8 mouse cellular contexts compared by ENCODE assay signal in genomic region chr11:20201661-20202101, GRCm38 (mm10). TPM values are rescaled to one million over a fixed set of nuclear protein-coding genes. Genes with fewer than 3 reads are reported as not detected.
DNase-seq lines count a peak whose midpoint lies in the region; ATAC-seq and TF ChIP-seq lines count a peak whose summit lies in the region.

No protein-coding gene starts in this region.

- peak; percentile 22; the same call in 1 of the 2 replicates for ATAC-seq in neural tube, embryonic 11.5 days (ENCODE audit: insufficient read depth, low FRiP score, low TSS enrichment)
- ATAC-seq in forebrain, embryonic 14.5 days = peak; percentile 19
- ATAC-seq in hindbrain, embryonic 16.5 days = peak; percentile 23
- ATAC-seq in limb, embryonic 14.5 days (ENCODE audit: low FRiP score, low read depth) = peak; percentile 4
- peak; percentile 20 for ATAC-seq in midbrain, embryonic 12.5 days (ENCODE audit: low FRiP score, low read depth)

- no peaks in the 10 kb centered on the region for H3K27me3 ChIP-seq in neural tube, embryonic 11.5 days (ENCODE audit: control insufficient read depth, insufficient read depth, low read length)
- H3K27me3 ChIP-seq in forebrain, embryonic 14.5 days (replicated peaks; ENCODE audit: control insufficient read depth, insufficient read depth, low read length) = no peaks in the 10 kb centered on the region
- H3K27me3 ChIP-seq in hindbrain, embryonic 16.5 days (replicated peaks; ENCODE audit: control insufficient read depth, insufficient read depth, low read length) = no peaks in the 10 kb centered on the region
- H3K27me3 ChIP-seq in limb, embryonic 14.5 days (ENCODE audit: control insufficient read depth, insufficient read depth, low read length) = no peaks in the 10 kb centered on the region
- H3K27me3 ChIP-seq in midbrain, embryonic 12.5 days = no peaks in the 10 kb centered on the region

- TF ChIP-seq CTCF in bone marrow macrophage, adult 2 months (IDR thresholded peaks at IDR 0.05; ENCODE audit: low read depth, low read length) = no peak

- no peaks in the 10 kb centered on the region for H3K36me3 ChIP-seq in neural tube, embryonic 11.5 days (ENCODE audit: control insufficient read depth, insufficient read depth, low read length)
- no peaks in the 10 kb centered on the region for H3K36me3 ChIP-seq in forebrain, embryonic 14.5 days (ENCODE audit: control insufficient read depth, insufficient read depth, low read length)
- no peaks in the 10 kb centered on the region for H3K36me3 ChIP-seq in hindbrain, embryonic 16.5 days (ENCODE audit: control insufficient read depth, insufficient read depth, low read length)
- H3K36me3 ChIP-seq in limb, embryonic 14.5 days (ENCODE audit: control insufficient read depth, insufficient read depth, low read length) = 0 out of 2 replicates have a peak, but pooled peaks cover 4% of the 10 kb centered on the region
- H3K36me3 ChIP-seq in midbrain, embryonic 12.5 days = no peaks in the 10 kb centered on the region

- peak; percentile 62 for DNase-seq in neural tube, embryonic 11.5 days (ENCODE audit: low spot score)
- DNase-seq in neural tube, embryonic 10.5 days (ENCODE audit: extremely low spot score, low spot score) = no peak
- peak; percentile 55 for DNase-seq in forebrain, embryonic 14.5 days (ENCODE audit: low spot score)
- peak; percentile 44 for DNase-seq in limb, embryonic 14.5 days (ENCODE audit: low spot score)
- DNase-seq in testis, postnatal 10 days (ENCODE audit: low spot score) = peak; percentile 78

- no peak for TF ChIP-seq POLR2A in bone marrow macrophage, adult 2 months (IDR thresholded peaks at IDR 0.05; ENCODE audit: borderline replicate concordance, low read depth, low read length)
- TF ChIP-seq POLR2A in limb, embryonic 14.5 days (IDR thresholded peaks at IDR 0.05; ENCODE audit: borderline replicate concordance, extremely low read depth, insufficient read depth, insufficient read length) = no peak

- peak overlapping the region; percentile 71 for H3K4me2 ChIP-seq in neural tube, embryonic 11.5 days (ENCODE audit: low read depth)
- H3K4me2 ChIP-seq in forebrain, embryonic 14.5 days (ENCODE audit: low read length) = peak overlapping the region; percentile 87
- peak overlapping the region; percentile 87 for H3K4me2 ChIP-seq in hindbrain, embryonic 16.5 days (ENCODE audit: low read length)
- H3K4me2 ChIP-seq in limb, embryonic 14.5 days (replicated peaks; ENCODE audit: low read depth, low read length, severe bottlenecking) = peak overlapping the region; percentile 78
- peak overlapping the region; percentile 72 for H3K4me2 ChIP-seq in midbrain, embryonic 12.5 days (replicated peaks)

- peak overlapping the region; percentile 93 for H3K27ac ChIP-seq in neural tube, embryonic 11.5 days (ENCODE audit: low read depth, low read length)
- peak overlapping the region; percentile 93 for H3K27ac ChIP-seq in bone marrow macrophage, adult 2 months (ENCODE audit: insufficient read depth, low read depth, low read length)
- H3K27ac ChIP-seq in forebrain, embryonic 14.5 days (ENCODE audit: low read depth, low read length) = peak overlapping the region; percentile 96
- peak overlapping the region; percentile 97 for H3K27ac ChIP-seq in hindbrain, embryonic 16.5 days (ENCODE audit: low read depth, low read length)
- H3K27ac ChIP-seq in limb, embryonic 14.5 days (replicated peaks; ENCODE audit: low read depth, low read length) = peak overlapping the region; percentile 97
- peak overlapping the region; percentile 96 for H3K27ac ChIP-seq in midbrain, embryonic 12.5 days (replicated peaks)

- 0% methylated on average over 36 of the region's 40 CpGs for WGBS in neural tube, embryonic 11.5 days
- 1% methylated on average over 39 of the region's 40 CpGs for WGBS in forebrain, embryonic 14.5 days
- WGBS in hindbrain, embryonic 16.5 days = under 1% methylated on average over 39 of the region's 40 CpGs
- WGBS in limb, embryonic 14.5 days = 2% methylated on average over 26 of the region's 40 CpGs
- WGBS in midbrain, embryonic 12.5 days = 0% methylated on average over 40 of the region's 40 CpGs

- H3K9me3 ChIP-seq in neural tube, embryonic 11.5 days (ENCODE audit: control insufficient read depth, low read length) = no peaks in the 10 kb centered on the region
- no peaks in the 10 kb centered on the region for H3K9me3 ChIP-seq in forebrain, embryonic 14.5 days (replicated peaks; ENCODE audit: control insufficient read depth, low read length)
- H3K9me3 ChIP-seq in hindbrain, embryonic 16.5 days (ENCODE audit: control insufficient read depth, low read length) = no peaks in the 10 kb centered on the region
- no peaks in the 10 kb centered on the region for H3K9me3 ChIP-seq in limb, embryonic 14.5 days (ENCODE audit: control insufficient read depth, low read length)
- H3K9me3 ChIP-seq in midbrain, embryonic 12.5 days = no peaks in the 10 kb centered on the region

- peak overlapping the region; percentile 98 for H3K4me3 ChIP-seq in neural tube, embryonic 11.5 days (ENCODE audit: low read depth, low read length)
- peak overlapping the region; percentile 100 for H3K4me3 ChIP-seq in bone marrow macrophage, adult 2 months (ENCODE audit: insufficient read depth, low read length)
- H3K4me3 ChIP-seq in forebrain, embryonic 14.5 days (ENCODE audit: low read depth, low read length) = peak overlapping the region; percentile 98
- peak overlapping the region; percentile 100 for H3K4me3 ChIP-seq in hindbrain, embryonic 16.5 days (ENCODE audit: low read length)
- peak overlapping the region; percentile 99 for H3K4me3 ChIP-seq in limb, embryonic 14.5 days (replicated peaks; ENCODE audit: low read length)
- H3K4me3 ChIP-seq in midbrain, embryonic 12.5 days = peak overlapping the region; percentile 99

- H3K9ac ChIP-seq in neural tube, embryonic 11.5 days (ENCODE audit: low read length) = peak overlapping the region; percentile 93
- peak overlapping the region; percentile 97 for H3K9ac ChIP-seq in forebrain, embryonic 14.5 days (ENCODE audit: low read length)
- peak overlapping the region; percentile 100 for H3K9ac ChIP-seq in hindbrain, embryonic 16.5 days (ENCODE audit: low read depth, low read length)
- H3K9ac ChIP-seq in limb, embryonic 14.5 days (ENCODE audit: low read depth, low read length, severe bottlenecking) = peak overlapping the region; percentile 99
- H3K9ac ChIP-seq in midbrain, embryonic 12.5 days (replicated peaks) = peak overlapping the region; percentile 97

- peaks cover 15% of the 10 kb centered on the region for H3K4me1 ChIP-seq in neural tube, embryonic 11.5 days (ENCODE audit: control insufficient read depth, insufficient read depth, low read length)
- H3K4me1 ChIP-seq in bone marrow macrophage, adult 2 months (ENCODE audit: control insufficient read depth, insufficient read depth, low read length) = peaks cover 25% of the 10 kb centered on the region
- H3K4me1 ChIP-seq in forebrain, embryonic 14.5 days (ENCODE audit: control insufficient read depth, insufficient read depth, low read length) = peaks cover 24% of the 10 kb centered on the region
- peaks cover 28% of the 10 kb centered on the region for H3K4me1 ChIP-seq in hindbrain, embryonic 16.5 days (ENCODE audit: control insufficient read depth, insufficient read depth, low read depth, low read length)
- peaks cover 20% of the 10 kb centered on the region for H3K4me1 ChIP-seq in limb, embryonic 14.5 days (ENCODE audit: control insufficient read depth, insufficient read depth, low read length)
- peaks cover 28% of the 10 kb centered on the region for H3K4me1 ChIP-seq in midbrain, embryonic 12.5 days

RNA-seq across cellular contexts. Expression of gene Rab1a, which starts 0.4 kb away (rescaled TPM):
- 252 and 253 TPM in 2 replicates for polyA plus RNA-seq in neural tube, embryonic 11.5 days (2014; fragmentation: Nextera tagmentation; extraction: Ambion mirVana)
- polyA plus RNA-seq in bone marrow macrophage, adult 2 months (2012; ENCODE audit: insufficient read depth, insufficient read length, missing spikeins) = 272 and 290 TPM in 2 replicates
- polyA plus RNA-seq in forebrain, embryonic 14.5 days (2014; fragmentation: Nextera tagmentation; extraction: Ambion mirVana) = 230 and 259 TPM in 2 replicates
- 288 and 320 TPM in 2 replicates for polyA plus RNA-seq in hindbrain, embryonic 16.5 days (2015; fragmentation: Nextera tagmentation; extraction: Ambion mirVana)
- polyA plus RNA-seq in limb, embryonic 14.5 days (2012; rRNA removed) = 196 and 210 TPM in 2 replicates
- polyA plus RNA-seq in limb, embryonic 14.5 days (2014; fragmentation: Nextera tagmentation; extraction: Ambion mirVana) = 231 and 234 TPM in 2 replicates
- 269 and 275 TPM in 2 replicates for polyA plus RNA-seq in midbrain, embryonic 12.5 days (2016; fragmentation: Nextera tagmentation; extraction: Ambion mirVana)

RNA-seq across cellular contexts. Expression of gene Cep68, which starts 47.5 kb away (rescaled TPM):
- 33.5 and 35.3 TPM in 2 replicates for polyA plus RNA-seq in neural tube, embryonic 11.5 days (2014; fragmentation: Nextera tagmentation; extraction: Ambion mirVana)
- polyA plus RNA-seq in bone marrow macrophage, adult 2 months (2012; ENCODE audit: insufficient read depth, insufficient read length, missing spikeins) = 10.6 and 11.3 TPM in 2 replicates
- 24.9 and 27.9 TPM in 2 replicates for polyA plus RNA-seq in forebrain, embryonic 14.5 days (2014; fragmentation: Nextera tagmentation; extraction: Ambion mirVana)
- 25.8 and 29.1 TPM in 2 replicates for polyA plus RNA-seq in hindbrain, embryonic 16.5 days (2015; fragmentation: Nextera tagmentation; extraction: Ambion mirVana)
- 28.5 and 35.3 TPM in 2 replicates for polyA plus RNA-seq in limb, embryonic 14.5 days (2012; rRNA removed)
- 29.7 and 33.4 TPM in 2 replicates for polyA plus RNA-seq in limb, embryonic 14.5 days (2014; fragmentation: Nextera tagmentation; extraction: Ambion mirVana)
- 35.9 and 37.3 TPM in 2 replicates for polyA plus RNA-seq in midbrain, embryonic 12.5 days (2016; fragmentation: Nextera tagmentation; extraction: Ambion mirVana)
